In genomic region chr16:9873001-9873400, GRCm38 (mm10) we compare ENCODE assay signal across 19 mouse cellular contexts.
DNase-seq lines count a peak whose midpoint lies in the region; ATAC-seq and TF ChIP-seq lines count a peak whose summit lies in the region.
"Had no signal": no experiment of that assay in that cellular context is flagged by ENCODE, and none has a peak within 500 bp of the region (broad histone marks: within the 10 kb centered on the region; RNA-seq: fewer than 3 reads in every experiment).

No protein-coding gene starts in this region.

- peak overlapping the region; percentile 49 for H3K27ac ChIP-seq in layer of hippocampus, adult 2 months
- H3K27ac ChIP-seq: embryonic facial prominence, embryonic 10.5 days; embryonic facial prominence, embryonic 12.5 days; forebrain, embryonic 13.5 days; forebrain, embryonic 15.5 days had no signal

- ATAC-seq in cerebellum, adult (ENCODE audit: insufficient number of reproducible peaks, low FRiP score, low TSS enrichment): no peak
- ATAC-seq: activated CD4-positive, CD25-positive, alpha-beta regulatory T cell, adult 4 months; CD4-positive, CD25-positive, alpha-beta regulatory T cell, adult 4 months; forebrain, embryonic 13.5 days; forebrain, embryonic 15.5 days; forebrain, postnatal 0 days; Patski had no signal

- no peak for TF ChIP-seq CTCF in layer of hippocampus, adult 2 months (conservative IDR thresholded peaks at IDR 0.05)

- no peak overlapping the region for H3K4me3 ChIP-seq in layer of hippocampus, adult 2 months
- H3K4me3 ChIP-seq: embryonic facial prominence, embryonic 10.5 days; embryonic facial prominence, embryonic 12.5 days; forebrain, embryonic 13.5 days; forebrain, embryonic 15.5 days had no signal

- peak; percentile 35 for DNase-seq in cerebellum, adult 11-12 months
- peak; percentile 65 to 66 for DNase-seq in cerebellum, postnatal 14 days
- no peak for DNase-seq in cerebellum, adult 8-10 months
- DNase-seq in layer of hippocampus, adult 2 months (ENCODE audit: low spot score in 2 of 2): no peak
- DNase-seq in layer of hippocampus, postnatal 10 days (ENCODE audit: low spot score in 2 of 2): no peak
- DNase-seq: adrenal gland, adult 8-10 months; adrenal gland, postnatal 14 days; adrenal gland, postnatal 36 days; B cell, adult 2 months; cerebellum, adult 9-10 months; forebrain, postnatal 0 days had no signal

Comparison
In these comparisons a context has a peak if more than half of its experiments do, and no peak if none do; other contexts are left out.
1. DNase-seq: peak in cerebellum, adult 11-12 months (single experiment) and cerebellum, postnatal 14 days (2 of 2); none in cerebellum, adult 8-10 months (single experiment), layer of hippocampus, adult 2 months (0 of 2) and layer of hippocampus, postnatal 10 days (0 of 2).